Mouse (Mus musculus): ENCODE data around the gene Tmem174.

Tmem174 gene

DNA sequence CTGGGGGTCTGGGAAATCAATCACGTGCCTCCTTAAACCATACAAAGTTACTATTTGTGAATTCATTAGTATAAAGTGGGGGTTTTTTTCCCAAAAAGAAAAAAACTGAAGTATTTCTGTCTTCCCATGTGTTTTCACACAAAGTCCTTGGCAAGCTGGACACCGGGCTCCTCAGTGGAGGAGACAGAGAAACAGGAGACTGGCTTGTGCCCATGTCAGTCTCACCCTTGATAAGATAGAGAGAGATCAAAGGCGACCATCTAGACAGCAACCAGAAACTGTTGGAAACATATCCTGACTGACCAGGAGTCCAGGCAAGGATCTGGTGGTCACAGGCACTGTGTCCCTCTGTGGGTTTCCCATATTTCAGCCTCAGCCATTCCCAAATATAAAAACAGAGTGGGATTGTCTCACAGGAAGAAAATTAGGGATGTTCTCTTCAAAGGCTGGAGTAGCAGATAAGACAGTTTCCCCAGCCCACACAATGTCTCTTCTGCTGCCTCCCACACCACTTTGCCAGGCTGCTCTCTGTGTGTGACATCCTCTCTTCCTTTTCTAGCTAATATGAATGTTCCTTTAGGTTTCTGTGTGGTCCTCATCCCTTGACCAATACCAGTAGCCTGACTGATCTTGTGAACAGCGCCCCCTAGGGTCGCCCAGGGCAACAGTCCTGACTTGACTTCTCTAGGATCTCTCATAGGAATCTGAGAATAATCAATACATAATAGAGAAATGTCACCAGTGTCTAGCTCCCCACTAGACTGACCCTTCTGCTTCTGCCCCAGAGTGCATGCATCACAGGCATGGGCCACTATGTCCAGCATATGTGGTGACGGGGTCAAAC, 3.3 kb downstream of the Tmem174 start:
- peak in 1 of 2 experiments; percentile 32 for DNase-seq (ENCODE audit: low spot score in 2 of 2)

DNA sequence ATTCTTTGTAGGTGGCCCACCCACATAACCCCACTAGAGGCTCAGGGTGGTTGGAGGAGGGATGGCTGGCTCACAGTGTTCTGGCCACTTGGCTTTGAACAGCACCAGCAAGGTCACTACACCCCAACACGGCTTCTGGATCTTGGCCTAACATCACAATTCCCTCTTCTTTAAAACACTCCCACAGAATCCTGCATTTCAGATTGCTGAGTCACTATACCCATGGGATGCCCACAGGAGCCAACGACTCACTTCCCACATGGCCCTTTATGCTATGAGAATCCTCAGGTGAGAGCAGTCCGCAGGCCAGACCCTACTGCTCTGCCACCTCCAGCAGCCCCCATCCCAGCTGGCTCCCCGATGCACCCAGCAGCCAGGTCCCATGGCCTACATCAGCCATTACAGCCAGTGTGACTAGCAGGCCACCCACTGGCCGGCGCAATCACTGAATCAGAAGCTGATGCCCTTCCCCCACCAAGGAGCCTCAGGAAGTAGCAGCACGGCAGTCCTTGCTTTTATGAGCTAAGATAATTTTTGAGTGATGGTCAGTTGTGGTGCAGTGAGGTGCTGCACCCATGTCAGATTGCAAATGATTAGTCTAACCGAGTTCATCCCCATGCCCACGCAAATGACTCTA, 4.8 kb downstream of the Tmem174 start:
- no peak for DNase-seq (ENCODE audit: low spot score in 2 of 2)

DNA sequence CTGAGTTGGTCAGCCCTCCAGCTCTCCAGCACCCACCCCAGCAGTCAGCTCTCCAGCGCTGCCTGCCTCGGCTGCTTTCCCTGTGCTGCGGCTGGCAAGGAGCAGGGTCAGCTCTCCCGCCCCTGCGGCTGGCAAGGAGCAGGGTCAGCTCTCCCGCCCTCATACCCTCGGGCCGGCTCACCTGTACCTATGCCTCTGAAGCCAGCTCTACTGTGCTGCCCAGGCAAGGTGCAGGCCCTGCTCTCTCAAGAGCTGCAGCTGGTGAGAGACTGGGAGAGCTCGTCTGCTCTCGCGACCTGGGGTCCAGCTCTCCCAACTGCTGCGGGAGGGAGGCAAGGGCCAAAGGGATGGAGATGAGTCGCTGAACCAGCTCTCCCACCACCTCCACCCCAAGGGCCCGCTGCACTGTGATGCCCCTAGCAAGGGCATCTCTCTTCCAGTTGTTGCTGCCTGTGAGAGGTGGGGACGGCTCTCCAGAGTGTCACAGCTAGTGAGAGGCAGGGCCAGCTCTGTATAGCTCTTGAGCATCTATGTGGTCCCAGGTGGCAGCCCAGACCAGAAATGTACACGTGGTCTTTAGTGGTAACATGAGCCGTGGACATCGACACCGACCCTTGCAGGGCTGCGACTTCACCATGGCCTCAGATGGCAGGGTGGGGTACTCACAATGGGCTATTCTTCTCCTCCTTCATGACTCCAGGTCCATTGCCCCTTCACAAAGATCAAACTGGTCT, 5.9 kb downstream of the Tmem174 start:
- DNase-seq (ENCODE audit: low spot score in 2 of 2), result no peak

- DNase-seq (ENCODE audit: low spot score in 2 of 2), result no peak
These were observed 10.5 kb downstream of the Tmem174 start for GRCm38 (mm10) chr13:98626736-98627135.

GRCm38 (mm10) chr13:98624506-98624905, 12.7 kb downstream of the Tmem174 start:
- DNase-seq (ENCODE audit: low spot score in 2 of 2), result no peak

GRCm38 (mm10) chr13:98622881-98623549, 14.2 kb downstream of the Tmem174 start:
- no peak for DNase-seq (ENCODE audit: low spot score in 2 of 2)

- no peak for DNase-seq (ENCODE audit: low spot score in 2 of 2)
These were observed 19.7 kb downstream of the Tmem174 start for GRCm38 (mm10) chr13:98617429-98618067.

GRCm38 (mm10) chr13:98607885-98608477, 29.2 kb downstream of the Tmem174 start:
- DNase-seq (ENCODE audit: low spot score in 2 of 2), result no peak

- no peak for DNase-seq (ENCODE audit: low spot score in 2 of 2)
These were observed 33.4 kb downstream of the Tmem174 start for GRCm38 (mm10) chr13:98603799-98604198.

GRCm38 (mm10) chr13:98596746-98597145, 40.5 kb downstream of the Tmem174 start:
- no peak for DNase-seq (ENCODE audit: low spot score in 2 of 2)

DNA sequence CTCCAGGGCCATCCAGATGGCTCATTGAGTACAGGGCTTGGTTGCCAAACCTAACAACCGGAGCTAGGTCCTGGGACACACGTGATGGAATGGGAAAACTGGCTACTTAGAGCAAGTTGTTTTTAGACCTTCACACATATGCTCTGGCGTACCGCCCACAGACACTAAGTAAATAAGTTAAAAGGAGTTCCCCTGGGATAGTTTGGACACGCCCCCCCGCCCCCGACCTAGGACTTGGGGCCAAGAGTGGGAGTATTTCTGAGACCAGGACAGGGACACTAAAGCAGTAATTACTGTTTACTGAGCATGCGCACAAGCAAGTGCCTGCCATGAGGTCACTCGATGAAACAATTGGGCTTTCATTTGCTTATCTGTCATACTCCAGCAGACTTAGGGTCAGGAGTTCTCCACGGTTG, 42.5 kb downstream of the Tmem174 start:
- no peak for DNase-seq (ENCODE audit: low spot score in 2 of 2)

GRCm38 (mm10) chr13:98593938-98594539, 43.2 kb downstream of the Tmem174 start:
- no peak for DNase-seq (ENCODE audit: low spot score in 2 of 2)

- DNase-seq (ENCODE audit: low spot score in 2 of 2), result no peak
These were observed 45.8 kb downstream of the Tmem174 start for GRCm38 (mm10) chr13:98591406-98591805.

GRCm38 (mm10) chr13:98590693-98591389, 46.4 kb downstream of the Tmem174 start:
- no peak for DNase-seq (ENCODE audit: low spot score in 2 of 2)

GRCm38 (mm10) chr13:98589572-98589971, 47.6 kb downstream of the Tmem174 start:
- no peak for DNase-seq (ENCODE audit: low spot score in 2 of 2)

DNA sequence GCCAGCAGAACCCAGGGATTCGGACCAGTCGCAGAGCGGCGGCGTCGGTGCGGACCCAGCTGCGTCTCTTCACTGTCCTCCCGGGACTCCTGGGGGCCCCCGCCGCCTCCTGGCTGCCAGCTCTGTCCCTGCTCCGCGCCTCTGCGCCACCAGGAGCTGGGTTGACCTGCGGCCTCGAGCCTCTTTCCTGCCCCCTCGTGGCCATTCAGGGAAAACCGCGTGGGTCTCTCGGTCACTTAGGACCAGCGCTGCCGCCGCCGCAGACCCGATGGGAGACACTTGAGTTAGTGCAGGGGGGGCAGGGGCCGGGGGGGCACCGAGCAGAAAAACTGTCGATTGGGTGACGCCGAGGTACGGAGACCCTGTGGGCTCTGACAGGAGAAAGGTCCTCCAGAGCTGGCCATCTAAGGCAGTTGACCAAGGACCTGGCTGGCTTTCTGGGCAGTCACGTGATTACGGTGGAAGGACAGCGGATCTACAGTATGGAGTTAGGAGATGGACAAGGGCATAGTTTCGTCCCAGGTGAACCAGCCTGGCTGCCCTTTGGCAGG, 48.2 kb downstream of the Tmem174 start:
- DNase-seq (ENCODE audit: low spot score in 2 of 2), result peak; percentile 67 to 77

DNA sequence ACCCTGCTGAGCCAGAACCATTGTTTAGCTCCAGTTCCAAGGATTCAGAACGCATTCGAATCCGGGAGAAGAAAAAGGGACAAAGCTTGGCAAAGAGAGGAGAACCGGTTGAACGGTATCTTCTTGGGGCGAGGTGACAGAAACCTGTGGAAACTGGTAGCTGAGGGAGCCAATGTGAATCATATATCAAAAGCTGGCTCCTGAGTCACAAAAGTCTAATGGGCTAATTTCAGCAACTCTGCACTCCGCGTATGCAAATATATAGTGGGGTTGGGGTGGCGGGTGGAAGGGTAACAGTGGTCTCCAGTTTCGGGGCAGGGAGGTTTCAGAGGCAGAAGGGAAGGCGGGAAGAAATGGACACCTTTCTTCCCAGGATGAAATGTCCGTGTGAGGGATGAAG, 48.7 kb downstream of the Tmem174 start:
- no peak for DNase-seq (ENCODE audit: low spot score in 2 of 2)

DNA sequence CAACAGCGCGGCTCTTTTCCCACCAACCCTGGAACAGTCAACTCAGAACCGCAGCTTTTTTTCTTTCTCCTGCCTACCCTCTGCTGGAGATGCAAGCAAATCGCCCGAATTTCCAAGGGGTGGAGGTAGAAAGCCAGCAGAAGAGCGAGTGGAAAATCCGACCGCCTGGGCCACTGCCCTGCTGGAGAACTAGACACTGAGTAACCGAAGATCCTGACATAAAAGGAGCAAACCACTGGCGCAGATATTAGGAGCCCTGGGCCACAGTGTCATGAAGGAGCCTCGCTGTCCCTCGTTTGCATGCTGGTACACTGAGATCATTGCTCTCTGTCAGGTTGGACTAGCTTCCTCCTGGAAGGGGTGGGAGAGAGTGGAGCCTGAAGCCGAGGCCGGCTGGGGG, 49.6 kb downstream of the Tmem174 start:
- DNase-seq (ENCODE audit: low spot score in 2 of 2), result peak in 1 of 2 experiments; percentile 41

DNA sequence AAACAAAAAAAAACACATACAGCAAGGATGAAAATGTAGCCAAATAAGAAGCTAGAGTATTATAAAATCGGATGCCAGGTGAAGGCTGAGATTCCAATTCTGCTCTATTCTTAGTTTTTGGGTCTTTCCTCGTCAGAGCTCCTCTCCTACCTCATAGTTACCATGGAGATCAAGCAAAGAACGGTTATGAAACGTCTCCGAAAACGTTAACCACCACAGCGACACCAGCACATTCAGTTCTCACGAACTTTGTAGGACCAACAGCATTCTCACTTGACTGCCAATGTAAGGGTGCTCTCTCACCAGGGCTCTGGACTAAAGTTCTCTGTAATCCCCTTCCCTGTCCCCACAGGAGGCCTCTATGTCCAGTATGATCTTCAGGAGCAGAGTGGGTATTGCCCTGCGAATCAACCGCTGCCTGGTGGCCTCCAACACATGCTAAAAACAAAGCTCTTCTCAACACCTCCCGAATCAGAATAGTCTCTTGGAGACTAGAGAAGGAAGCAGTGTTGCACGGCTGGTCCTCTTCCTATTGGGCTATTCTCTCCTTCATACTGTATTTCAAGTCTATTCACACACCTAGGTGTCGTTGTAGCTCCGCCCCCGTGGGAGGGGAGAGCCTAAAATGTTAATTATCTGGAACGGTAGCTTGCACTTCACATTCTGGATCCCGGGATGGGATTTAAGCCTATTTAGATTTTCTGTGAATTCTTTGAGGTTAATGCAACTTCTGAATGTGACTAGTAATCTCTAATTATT, 50.2 kb downstream of the Tmem174 start:
- no peak for DNase-seq (ENCODE audit: low spot score in 2 of 2)
